Mouse (Mus musculus): ENCODE data around the gene Rlbp1. TPM values are rescaled to one million over a fixed set of nuclear protein-coding genes. Genes with fewer than 3 reads are reported as not detected.

Gene Rlbp1
- polyA plus RNA-seq (2015; fragmentation: Nextera tagmentation; extraction: Ambion mirVana): not detected in 2 replicates

GRCm38 (mm10) chr7:79386422-79387133 lies at the start of gene Rlbp1:
Gene Rlbp1 (minus strand): TSS chr7:79387048.

GRCm38 (mm10) chr7:79391883-79392649 lies 5.2 kb upstream of the Rlbp1 start, which contains the start of gene Fanci:
Gene Fanci (plus strand): TSS chr7:79391929.

Other genes starting within 250 kb of the Rlbp1 start
- gene Mfge8, start 238.0 kb downstream of the Rlbp1 start, polyA plus RNA-seq (2015; fragmentation: Nextera tagmentation; extraction: Ambion mirVana): 239 and 240 TPM in 2 replicates
- gene Abhd2, start 113.8 kb downstream of the Rlbp1 start, polyA plus RNA-seq (2015; fragmentation: Nextera tagmentation; extraction: Ambion mirVana): 8.6 and 11.5 TPM in 2 replicates
- gene Fanci, start 4.9 kb upstream of the Rlbp1 start, polyA plus RNA-seq (2015; fragmentation: Nextera tagmentation; extraction: Ambion mirVana): 2.4 and 2.7 TPM in 2 replicates
- 17.6 and 20.0 TPM in 2 replicates for gene Polg, start 79.3 kb upstream of the Rlbp1 start, polyA plus RNA-seq (2015; fragmentation: Nextera tagmentation; extraction: Ambion mirVana)
- gene Rhcg, start 230.6 kb upstream of the Rlbp1 start, polyA plus RNA-seq (2015; fragmentation: Nextera tagmentation; extraction: Ambion mirVana): 0.24 TPM in 1 of 2 replicates, not detected in the other